Mouse (Mus musculus) liver, embryonic 13.5 days (tissue): ENCODE data around the gene Olfr139. TPM values are rescaled to one million over a fixed set of nuclear protein-coding genes. Genes with fewer than 3 reads are reported as not detected.

ENCODE experiments used
- ATAC-seq: fragments of 200-750 bp; cut with Nextera tagmentation; 2 replicates; pipeline ENCODE4 v1.8.0; 2017; ENCODE audit warnings: low read depth, mild to moderate bottlenecking, moderate number of reproducible peaks, moderate library complexity
- DNase-seq: peaks from one replicate; pipeline ENCODE4 v3.0.0; 2022
- H3K27ac ChIP-seq: fragments of 300-500 bp; sonication (generic); 2 replicates; pipeline ENCODE4 v1.5.1; 2015; ENCODE audit warnings: moderate library complexity, mild to moderate bottlenecking, inconsistent platforms
- H3K27me3 ChIP-seq: fragments of 300-500 bp; sonication (generic); 2 replicates; pipeline ENCODE4 v1.6.1; 2015; ENCODE audit warnings: mild to moderate bottlenecking, inconsistent platforms
- H3K36me3 ChIP-seq: fragments of 300-500 bp; sonication (generic); 2 replicates; pipeline ENCODE4 v1.6.1; 2015; ENCODE audit warnings: mild to moderate bottlenecking, inconsistent platforms
- H3K4me1 ChIP-seq: fragments of 300-500 bp; sonication (generic); replicated peaks from 2 replicates; pipeline ENCODE4 v1.6.1; 2015; ENCODE audit warnings: inconsistent platforms
- H3K4me2 ChIP-seq: fragments of 300-500 bp; sonication (generic); 2 replicates; pipeline ENCODE4 v1.6.1; 2015; ENCODE audit warnings: inconsistent platforms, mild to moderate bottlenecking, moderate library complexity
- H3K4me3 ChIP-seq: fragments of 300-500 bp; sonication (generic); replicated peaks from 2 replicates; pipeline ENCODE4 v1.5.1; 2015; ENCODE audit warnings: mild to moderate bottlenecking, inconsistent platforms
- H3K9ac ChIP-seq: fragments of 300-500 bp; sonication (generic); 2 replicates; pipeline ENCODE4 v1.6.1; 2015; ENCODE audit warnings: mild to moderate bottlenecking, inconsistent platforms
- H3K9me3 ChIP-seq: fragments of 300-500 bp; sonication (generic); replicated peaks from 2 replicates; pipeline ENCODE4 v1.6.1; 2016; ENCODE audit warnings: inconsistent platforms
- WGBS: fragments of 180-500 bp; shearing (Covaris S2); methylation state at CpG from one replicate; pipeline ENCODE4 v1.1.7; 2015; ENCODE audit not compliant: insufficient replicate concordance; 5-methylcytosine and 5-hydroxymethylcytosine counted together
- polyA plus RNA-seq: library from polyadenylated mRNA; unstranded; fragments of >200 nt; fragmentation: Nextera tagmentation; extraction: Ambion mirVana; gene quantifications from 2 replicates; pipeline ENCODE4 v1.2.1, GENCODE M21; 2015

The Olfr139 gene
- not detected in 2 replicates for polyA plus RNA-seq

- Histone ChIP-seq H3K4me2 (no peak within 1 kb of the TSS), H3K27ac (no peak within 1 kb of the TSS), H3K4me1 (no peaks in the 10 kb centered on the region), H3K27me3 (no peaks in the 10 kb centered on the region), H3K9ac (no peak within 1 kb of the TSS), H3K4me3 (no peak within 1 kb of the TSS), H3K9me3 (0 out of 2 replicates have a peak, but pooled peaks cover 2% of the 10 kb centered on the region), H3K36me3 (no peaks in the 10 kb centered on the region)
- ATAC-seq (no peak), DNase-seq (no peak)
- WGBS, result 59% methylated on average over 2 of the region's 2 CpGs
These were observed at the start of gene Olfr139, which contains the start of gene Olfr399 for GRCm38 (mm10) chr11:74056451-74056850. Gene Olfr139 (minus strand): TSS chr11:74056551. Gene Olfr399 (minus strand): TSS chr11:74056615.

- DNase-seq, result no peak
- H3K4me2 ChIP-seq, result no peak overlapping the region
- H3K27ac ChIP-seq, result no peak overlapping the region
- no peak for ATAC-seq
- H3K4me1 ChIP-seq, result no peaks in the 10 kb centered on the region
- 29% methylated on average over 5 of the region's 5 CpGs for WGBS
- no peak overlapping the region for H3K9ac ChIP-seq
- H3K36me3 ChIP-seq, result no peaks in the 10 kb centered on the region
- H3K9me3 ChIP-seq, result peaks cover 11% of the 10 kb centered on the region; the same call in 1 of the 2 replicates
- no peak overlapping the region for H3K4me3 ChIP-seq
- H3K27me3 ChIP-seq, result no peaks in the 10 kb centered on the region
These were observed 48.7 kb upstream of the Olfr139 start for GRCm38 (mm10) chr11:74105066-74105465.

GRCm38 (mm10) chr11:74101507-74101906 is 45.2 kb upstream of the Olfr139 start:
- no peak overlapping the region for H3K9ac ChIP-seq
- H3K27ac ChIP-seq, result no peak overlapping the region
- 0 out of 2 replicates have a peak, but pooled peaks cover 5% of the 10 kb centered on the region for H3K9me3 ChIP-seq
- H3K4me3 ChIP-seq, result no peak overlapping the region
- no peaks in the 10 kb centered on the region for H3K27me3 ChIP-seq
- ATAC-seq (no peak), DNase-seq (no peak)
- H3K36me3 ChIP-seq, result no peaks in the 10 kb centered on the region
- 30% methylated on average over 2 of the region's 2 CpGs for WGBS
- no peaks in the 10 kb centered on the region for H3K4me1 ChIP-seq
- H3K4me2 ChIP-seq, result no peak overlapping the region

- no peak for ATAC-seq
These were observed 44.4 kb upstream of the Olfr139 start for GRCm38 (mm10) chr11:74100724-74101123.

GRCm38 (mm10) chr11:74069655-74070054 is 13.3 kb upstream of the Olfr139 start, which contains the start of gene Zfp616:
Gene Zfp616 (plus strand): TSS chr11:74069955.
- ATAC-seq (no peak), DNase-seq (no peak)
- no peak within 1 kb of the TSS for H3K27ac ChIP-seq
- no peak within 1 kb of the TSS for H3K4me3 ChIP-seq
- no peaks in the 10 kb centered on the region for H3K27me3 ChIP-seq
- 76% methylated on average over 1 of the region's 1 CpGs for WGBS
- H3K4me1 ChIP-seq, result no peaks in the 10 kb centered on the region
- H3K9me3 ChIP-seq, result 0 out of 2 replicates have a peak, but pooled peaks cover under 1% of the 10 kb centered on the region
- no peaks in the 10 kb centered on the region for H3K36me3 ChIP-seq
- H3K4me2 ChIP-seq, result no peak within 1 kb of the TSS
- no peak within 1 kb of the TSS for H3K9ac ChIP-seq

More at GRCm38 (mm10) chr11:74100724-74101123, 44.4 kb upstream of the Olfr139 start:
- no peak for DNase-seq
- 23% methylated on average over 2 of the region's 2 CpGs for WGBS
- Histone ChIP-seq H3K27ac (no peak overlapping the region), H3K9me3 (0 out of 2 replicates have a peak, but pooled peaks cover 2% of the 10 kb centered on the region), H3K27me3 (no peaks in the 10 kb centered on the region), H3K4me2 (no peak overlapping the region), H3K4me3 (no peak overlapping the region), H3K9ac (no peak overlapping the region), H3K4me1 (no peaks in the 10 kb centered on the region), H3K36me3 (no peaks in the 10 kb centered on the region)

GRCm38 (mm10) chr11:74051347-74051746 is 5.0 kb downstream of the Olfr139 start:
- Histone ChIP-seq H3K4me3 (no peak overlapping the region), H3K36me3 (no peaks in the 10 kb centered on the region), H3K4me1 (no peaks in the 10 kb centered on the region), H3K4me2 (no peak overlapping the region), H3K9me3 (0 out of 2 replicates have a peak, but pooled peaks cover 2% of the 10 kb centered on the region), H3K9ac (no peak overlapping the region), H3K27ac (no peak overlapping the region), H3K27me3 (no peaks in the 10 kb centered on the region)
- ATAC-seq (no peak), DNase-seq (no peak)
- WGBS, result 40% methylated on average over 3 of the region's 3 CpGs

Other genes with a start within 250 kb of the Olfr139 start
- gene Olfr392, start 239.5 kb downstream of the Olfr139 start, polyA plus RNA-seq, result not detected in 2 replicates
- not detected in 2 replicates for gene Olfr393, start 205.1 kb downstream of the Olfr139 start, polyA plus RNA-seq
- not detected in 2 replicates for gene Olfr394, start 165.8 kb downstream of the Olfr139 start, polyA plus RNA-seq
- gene Olfr395, start 147.3 kb downstream of the Olfr139 start, polyA plus RNA-seq, result not detected in 2 replicates
- gene Olfr23, start 119.9 kb downstream of the Olfr139 start, polyA plus RNA-seq, result not detected in 2 replicates
- gene Olfr397, start 95.7 kb downstream of the Olfr139 start, polyA plus RNA-seq, result not detected in 2 replicates
- gene Olfr398, start 66.1 kb downstream of the Olfr139 start, polyA plus RNA-seq, result not detected in 2 replicates
- not detected in 2 replicates for gene Olfr399, start 64 bp upstream of the Olfr139 start, polyA plus RNA-seq
- gene Zfp616, start 13.4 kb upstream of the Olfr139 start, polyA plus RNA-seq, result not detected in 2 replicates
- not detected in 2 replicates for gene Olfr401, start 57.2 kb upstream of the Olfr139 start, polyA plus RNA-seq
- gene Olfr402, start 97.0 kb upstream of the Olfr139 start, polyA plus RNA-seq, result not detected in 2 replicates
- not detected in 2 replicates for gene Olfr403, start 129.7 kb upstream of the Olfr139 start, polyA plus RNA-seq
- not detected in 2 replicates for gene Olfr43, start 154.8 kb upstream of the Olfr139 start, polyA plus RNA-seq
- not detected in 2 replicates for gene Olfr406, start 203.3 kb upstream of the Olfr139 start, polyA plus RNA-seq
- not detected in 2 replicates for gene Olfr59, start 227.2 kb upstream of the Olfr139 start, polyA plus RNA-seq